Mouse (Mus musculus) forebrain, embryonic 10.5 days (tissue): ENCODE results near the gene Metrn. TPM values are rescaled to one million over a fixed set of nuclear protein-coding genes. Genes with fewer than 3 reads are reported as not detected.

ENCODE experiments used
- DNase-seq: peaks from one replicate; pipeline ENCODE4 v3.0.0-alpha.2; 2017; ENCODE audit warnings: low spot score; ENCODE audit errors: extremely low spot score
- H3K27ac ChIP-seq: fragments of 300-500 bp; sonication (generic); 2 replicates; pipeline ENCODE4 v1.5.1; 2016; ENCODE audit warnings: mild to moderate bottlenecking
- H3K27me3 ChIP-seq: fragments of 300-500 bp; sonication (generic); 2 replicates; pipeline ENCODE4 v1.6.1; 2016; ENCODE audit warnings: mild to moderate bottlenecking; ENCODE audit not compliant: poor library complexity, severe bottlenecking
- H3K36me3 ChIP-seq: fragments of 300-500 bp; sonication (generic); replicated peaks from 2 replicates; pipeline ENCODE4 v1.6.1; 2016; ENCODE audit warnings: mild to moderate bottlenecking, moderate library complexity
- H3K4me1 ChIP-seq: fragments of 300-500 bp; sonication (generic); 2 replicates; pipeline ENCODE4 v1.6.1; 2016
- H3K4me3 ChIP-seq: fragments of 300-500 bp; sonication (generic); 2 replicates; pipeline ENCODE4 v1.5.1; 2016; ENCODE audit warnings: mild to moderate bottlenecking, moderate library complexity
- H3K9me3 ChIP-seq: fragments of 300-500 bp; sonication (generic); 2 replicates; pipeline ENCODE4 v1.6.1; 2016; ENCODE audit warnings: mild to moderate bottlenecking, moderate library complexity
- WGBS: fragments of 180-500 bp; shearing (Covaris S2); methylation state at CpG from one replicate; pipeline ENCODE4 v1.1.7; 2016; 5-methylcytosine and 5-hydroxymethylcytosine counted together
- microRNA-seq: library from miRNA; unstranded; fragments of <30 nt; microRNA quantifications from one replicate; pipeline ENCODE4, GENCODE M21; 2017
- polyA plus RNA-seq: library from polyadenylated mRNA; unstranded; fragments of >200 nt; fragmentation: Nextera tagmentation; extraction: Ambion mirVana; gene quantifications from 2 replicates; pipeline ENCODE4 v1.2.1, GENCODE M21; 2016

Metrn gene
- polyA plus RNA-seq, 1 experiment from 2014 or later, result 204 TPM

- peaks cover 9% of the 10 kb centered on the region; the same call in 1 of the 2 replicates for H3K4me1 ChIP-seq
- no peak overlapping the region for H3K27ac ChIP-seq
- H3K9me3 ChIP-seq, result no peaks in the 10 kb centered on the region
- no peak for DNase-seq
- H3K27me3 ChIP-seq, result 0 out of 2 replicates have a peak, but pooled peaks cover 2% of the 10 kb centered on the region
- H3K36me3 ChIP-seq, result no peaks in the 10 kb centered on the region
- 86% methylated on average over 6 of the region's 6 CpGs for WGBS
- no peak overlapping the region for H3K4me3 ChIP-seq
Observed at GRCm38 (mm10) chr17:25749314-25749713, 47.6 kb downstream of the Metrn start.

DNA sequence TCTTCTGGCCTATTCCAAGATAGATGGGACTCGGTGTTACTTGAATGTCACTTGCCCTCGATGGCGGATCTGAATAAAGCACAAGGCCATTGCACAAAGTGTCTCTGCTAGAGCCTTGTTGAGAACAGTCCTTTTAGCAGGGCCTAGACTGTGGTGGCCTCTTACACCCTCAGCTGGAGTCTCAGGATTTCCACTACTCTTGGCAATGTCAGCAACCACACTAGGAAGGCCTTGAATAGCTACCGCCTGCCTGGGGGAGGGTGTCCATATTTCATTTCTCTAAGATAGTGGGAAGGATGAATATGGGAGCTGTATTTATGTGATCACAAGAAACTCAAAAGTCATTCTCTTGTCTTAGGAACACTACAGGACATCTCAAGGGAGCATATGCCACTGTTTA is 48.7 kb downstream of the Metrn start:
- Histone ChIP-seq H3K27ac (no peak overlapping the region), H3K9me3 (no peaks in the 10 kb centered on the region), H3K4me1 (peaks cover 5% of the 10 kb centered on the region; the same call in 1 of the 2 replicates), H3K36me3 (no peaks in the 10 kb centered on the region), H3K4me3 (no peak overlapping the region), H3K27me3 (peaks cover under 1% of the 10 kb centered on the region; the same call in 1 of the 2 replicates)
- 93% methylated on average over 4 of the region's 4 CpGs for WGBS
- no peak for DNase-seq

DNA sequence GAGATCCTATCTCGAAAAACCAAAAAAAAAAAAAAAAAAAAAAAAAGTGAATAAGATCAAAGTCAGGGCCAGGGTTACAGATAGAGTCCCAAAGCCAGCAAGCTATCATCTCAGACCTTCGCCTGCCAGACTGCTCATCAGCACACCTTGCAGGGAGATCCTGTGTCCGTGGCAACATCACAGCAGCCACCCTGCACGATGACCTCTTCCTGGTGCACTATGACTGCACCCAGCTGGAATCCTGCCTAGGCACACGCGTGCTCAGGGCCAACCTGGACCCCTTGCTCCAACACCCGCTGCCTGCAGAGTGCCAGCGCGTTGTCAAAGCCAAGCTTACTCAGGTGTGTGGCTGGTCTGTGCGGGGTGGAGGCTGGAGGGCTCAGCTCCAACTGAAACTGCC is 52.6 kb downstream of the Metrn start:
- WGBS, result 83% methylated on average over 10 of the region's 10 CpGs
- no peak for DNase-seq
- Histone ChIP-seq H3K4me1 (peaks cover 5% of the 10 kb centered on the region; the same call in 1 of the 2 replicates), H3K27me3 (peaks cover 5% of the 10 kb centered on the region; the same call in 1 of the 2 replicates), H3K36me3 (no peaks in the 10 kb centered on the region), H3K27ac (no peak overlapping the region), H3K9me3 (no peaks in the 10 kb centered on the region), H3K4me3 (no peak overlapping the region)

GRCm38 (mm10) chr17:25743831-25744230 is 53.1 kb downstream of the Metrn start:
- 95% methylated on average over 9 of the region's 9 CpGs for whole genome bisulfite sequencing
- H3K36me3 ChIP-seq, result no peaks in the 10 kb centered on the region
- H3K4me3 ChIP-seq, result no peak overlapping the region
- no peak for DNase-seq
- peaks cover 5% of the 10 kb centered on the region; the same call in 1 of the 2 replicates for H3K4me1 ChIP-seq
- peaks cover 5% of the 10 kb centered on the region; the same call in 1 of the 2 replicates for H3K27me3 ChIP-seq
- no peak overlapping the region for H3K27ac ChIP-seq
- no peaks in the 10 kb centered on the region for H3K9me3 ChIP-seq

Small RNA genes lying within 50 kb of the gene (microRNA-seq; reads per million reads assigned to microRNA genes)
- not detected for gene Gm25083
- not detected for gene Mir3082
- not detected for gene Mir6966

Other genes starting within 250 kb of the Metrn start
- gene Sox8, start 226.4 kb downstream of the Metrn start, polyA plus RNA-seq, result 10.9 and 12.1 TPM in 2 replicates
- 22.0 and 24.0 TPM in 2 replicates for gene Lmf1, start 218.1 kb downstream of the Metrn start, polyA plus RNA-seq
- 0.57 and 0.59 TPM in 2 replicates for gene Gng13, start 80.0 kb downstream of the Metrn start, polyA plus RNA-seq
- 64.0 and 74.5 TPM in 2 replicates for gene Chtf18, start 69.7 kb downstream of the Metrn start, polyA plus RNA-seq
- gene Rpusd1, start 69.5 kb downstream of the Metrn start, polyA plus RNA-seq, result 22.0 and 24.2 TPM in 2 replicates
- gene Mslnl, start 61.1 kb downstream of the Metrn start, polyA plus RNA-seq, result not detected in 2 replicates
- not detected in 2 replicates for gene Msln, start 42.8 kb downstream of the Metrn start, polyA plus RNA-seq
- 24.9 and 26.1 TPM in 2 replicates for gene Narfl, start 23.4 kb downstream of the Metrn start, polyA plus RNA-seq
- 74.4 and 76.0 TPM in 2 replicates for gene Haghl, start 11.5 kb downstream of the Metrn start, polyA plus RNA-seq
- gene Ccdc78, start 10.6 kb downstream of the Metrn start, polyA plus RNA-seq, result 1.4 and 1.5 TPM in 2 replicates
- gene Fam173a, start 4.2 kb downstream of the Metrn start, polyA plus RNA-seq, result 68.4 and 79.1 TPM in 2 replicates
- gene AC134908.4, start 1.5 kb downstream of the Metrn start, polyA plus RNA-seq, result 2.4 and 4.0 TPM in 2 replicates
- gene Fbxl16, start 11.9 kb upstream of the Metrn start, polyA plus RNA-seq, result 7.2 and 7.3 TPM in 2 replicates
- gene Wdr24, start 26.5 kb upstream of the Metrn start, polyA plus RNA-seq, result 29.6 and 34.0 TPM in 2 replicates
- 53.9 and 58.7 TPM in 2 replicates for gene Jmjd8, start 31.7 kb upstream of the Metrn start, polyA plus RNA-seq
- 403 TPM in 2 replicates for gene Stub1, start 36.3 kb upstream of the Metrn start, polyA plus RNA-seq
- gene Rhbdl1, start 40.2 kb upstream of the Metrn start, polyA plus RNA-seq, result 0.93 and 1.3 TPM in 2 replicates
- gene Gm20683, start 44.6 kb upstream of the Metrn start, polyA plus RNA-seq, result 1.7 and 2.3 TPM in 2 replicates
- gene Rhot2, start 47.7 kb upstream of the Metrn start, polyA plus RNA-seq, result 28.0 and 31.2 TPM in 2 replicates
- 63.3 and 73.0 TPM in 2 replicates for gene Wdr90, start 64.4 kb upstream of the Metrn start, polyA plus RNA-seq
- 20.0 and 21.9 TPM in 2 replicates for gene Mcrip2, start 71.6 kb upstream of the Metrn start, polyA plus RNA-seq
- 76.7 and 79.1 TPM in 2 replicates for gene Mettl26, start 77.9 kb upstream of the Metrn start, polyA plus RNA-seq
- 4.0 and 4.2 TPM in 2 replicates for gene Wfikkn1, start 83.7 kb upstream of the Metrn start, polyA plus RNA-seq
- 29.4 and 30.9 TPM in 2 replicates for gene Rab40c, start 122.6 kb upstream of the Metrn start, polyA plus RNA-seq
- 68.4 and 75.6 TPM in 2 replicates for gene Pigq, start 147.8 kb upstream of the Metrn start, polyA plus RNA-seq
- gene Nhlrc4, start 147.8 kb upstream of the Metrn start, polyA plus RNA-seq, result 0.89 TPM in 1 of 2 replicates, not detected in the other
- gene A930017K11Rik, start 155.4 kb upstream of the Metrn start, polyA plus RNA-seq, result 0.09 and 0.14 TPM in 2 replicates
- gene Capn15, start 188.7 kb upstream of the Metrn start, polyA plus RNA-seq, result 31.8 and 37.0 TPM in 2 replicates